Mouse (Mus musculus) left cerebral cortex, postnatal 36 days (tissue): ENCODE data around the gene Gnao1. TPM values are rescaled to one million over a fixed set of nuclear protein-coding genes. Genes with fewer than 3 reads are reported as not detected.

Experiments
- DNase-seq, 2 experiments: peaks; one replicate each; pipeline ENCODE4 v3.0.0; 2021 to 2022; ENCODE audit warnings: low spot score in 2 of 2, mixed read lengths in 1 of 2
- intact Hi-C: fragments of 180-260 bp; cut with DNase I; formaldehyde crosslinking; loops from one replicate; pipeline ENCODE4 v1.15.1; 2025
- total RNA-seq, 2 experiments: library from RNA; stranded (reverse); gene quantifications; 2 replicates each; pipeline ENCODE4 v1.2.3; 2021

Gene Gnao1
- total RNA-seq, 2 experiments from 2014 or later = 735 to 741 TPM

GRCm38 (mm10) chr8:93925513-93925912, 115.7 kb downstream of the Gnao1 start:
- no peak for DNase-seq
- intact Hi-C loops = no loop called here

GRCm38 (mm10) chr8:93929233-93929632, 119.5 kb downstream of the Gnao1 start:
- no peak for DNase-seq
- intact Hi-C loops = no loop called here

- intact Hi-C loops = loop anchor here (5.0 kb wide), 3 partner anchors 89 to 334 kb away; no protein-coding TSS in a partner anchor
- DNase-seq = no peak
Observed at GRCm38 (mm10) chr8:93931336-93931735, 121.6 kb downstream of the Gnao1 start.

- intact Hi-C loops = loop anchor here (2.0 to 5.0 kb wide), 4 partner anchors 91 to 336 kb away; no protein-coding TSS in a partner anchor
- peak; percentile 79 to 82 for DNase-seq
Observed at GRCm38 (mm10) chr8:93932873-93933272, 123.1 kb downstream of the Gnao1 start.

GRCm38 (mm10) chr8:93933288-93933687, 123.5 kb downstream of the Gnao1 start:
- DNase-seq = no peak
- intact Hi-C loops = loop anchor here (2.0 to 5.0 kb wide), 4 partner anchors 91 to 336 kb away; no protein-coding TSS in a partner anchor

GRCm38 (mm10) chr8:93938193-93938592, 128.4 kb downstream of the Gnao1 start:
- no peak for DNase-seq
- intact Hi-C loops = no loop called here

- intact Hi-C loops = no loop called here
- DNase-seq = peak in 1 of 2 experiments; percentile 44
Observed at GRCm38 (mm10) chr8:93940542-93941423, 131.0 kb downstream of the Gnao1 start.

- intact Hi-C loops = no loop called here
- DNase-seq = no peak
Observed at GRCm38 (mm10) chr8:93941636-93942054, 131.9 kb downstream of the Gnao1 start.

- intact Hi-C loops = no loop called here
- DNase-seq = no peak
Observed at GRCm38 (mm10) chr8:93945781-93946180, 136.0 kb downstream of the Gnao1 start.

GRCm38 (mm10) chr8:93946397-93946796, 136.6 kb downstream of the Gnao1 start:
- DNase-seq = no peak
- intact Hi-C loops = no loop called here

- intact Hi-C loops = no loop called here
- no peak for DNase-seq
Observed at GRCm38 (mm10) chr8:93950133-93950532, 140.4 kb downstream of the Gnao1 start.

- DNase-seq = no peak
- intact Hi-C loops = no loop called here
Observed at GRCm38 (mm10) chr8:93952511-93952910, 142.7 kb downstream of the Gnao1 start.

- no peak for DNase-seq
- intact Hi-C loops = no loop called here
Observed at GRCm38 (mm10) chr8:93958402-93958801, 148.6 kb downstream of the Gnao1 start.

- intact Hi-C loops = no loop called here
- DNase-seq = no peak
Observed at GRCm38 (mm10) chr8:93960909-93961308, 151.1 kb downstream of the Gnao1 start.

- no peak for DNase-seq
- intact Hi-C loops = no loop called here
Observed at GRCm38 (mm10) chr8:93968293-93968692, 158.5 kb downstream of the Gnao1 start.

GRCm38 (mm10) chr8:93969626-93970340, 160.0 kb downstream of the Gnao1 start:
- DNase-seq = peak in 1 of 2 experiments; percentile 2
- intact Hi-C loops = no loop called here

- DNase-seq = peak in 1 of 2 experiments; percentile 2
- intact Hi-C loops = no loop called here
Observed at GRCm38 (mm10) chr8:93971451-93971850, 161.7 kb downstream of the Gnao1 start.

GRCm38 (mm10) chr8:93972211-93972610, 162.4 kb downstream of the Gnao1 start:
- intact Hi-C loops = no loop called here
- peak in 1 of 2 experiments; percentile 2 for DNase-seq

- intact Hi-C loops = no loop called here
- DNase-seq = peak in 1 of 2 experiments; percentile 26
Observed at GRCm38 (mm10) chr8:93972971-93973734, 163.4 kb downstream of the Gnao1 start.
